Mouse (Mus musculus): ENCODE results near the gene Kdm4b.

DNA sequence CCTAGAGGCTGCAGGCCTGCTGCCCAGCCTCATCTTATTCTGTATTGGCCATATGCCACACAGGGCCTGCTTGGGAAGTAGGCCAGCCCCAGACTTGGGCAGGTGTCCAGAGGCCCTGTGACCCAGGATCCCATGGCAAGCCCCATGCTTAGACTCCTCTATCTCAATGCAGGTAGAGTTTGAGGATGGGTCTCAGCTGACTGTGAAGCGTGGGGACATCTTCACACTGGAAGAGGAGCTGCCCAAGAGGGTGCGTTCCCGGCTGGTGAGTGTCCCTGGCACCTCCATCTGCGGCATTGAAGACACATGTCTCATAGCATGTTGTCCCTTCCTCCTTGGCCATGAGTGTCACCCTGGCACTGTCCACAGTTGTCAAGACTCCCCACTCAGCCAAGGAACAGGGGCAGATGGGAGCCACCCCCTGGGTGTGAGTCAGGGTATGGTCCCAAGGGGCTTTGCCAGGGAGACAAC, 75.2 kb downstream of the Kdm4b start:
- TF ChIP-seq CTCF (IDR thresholded peaks at IDR 0.05; ENCODE audit: extremely low read depth, insufficient read depth, insufficient read length, insufficient replicate concordance), result no peak
- no peak for TF ChIP-seq POLR2A (IDR thresholded peaks at IDR 0.05; ENCODE audit: low read depth, low read length)

Data from spleen, adult 2 months (tissue).